Mouse (Mus musculus): ENCODE measurements around the gene Jade2. TPM values are rescaled to one million over a fixed set of nuclear protein-coding genes. Genes with fewer than 3 reads are reported as not detected.

Gene Jade2
- total RNA-seq, 2 experiments from 2014 or later, result 2.3 to 3.5 TPM

DNA sequence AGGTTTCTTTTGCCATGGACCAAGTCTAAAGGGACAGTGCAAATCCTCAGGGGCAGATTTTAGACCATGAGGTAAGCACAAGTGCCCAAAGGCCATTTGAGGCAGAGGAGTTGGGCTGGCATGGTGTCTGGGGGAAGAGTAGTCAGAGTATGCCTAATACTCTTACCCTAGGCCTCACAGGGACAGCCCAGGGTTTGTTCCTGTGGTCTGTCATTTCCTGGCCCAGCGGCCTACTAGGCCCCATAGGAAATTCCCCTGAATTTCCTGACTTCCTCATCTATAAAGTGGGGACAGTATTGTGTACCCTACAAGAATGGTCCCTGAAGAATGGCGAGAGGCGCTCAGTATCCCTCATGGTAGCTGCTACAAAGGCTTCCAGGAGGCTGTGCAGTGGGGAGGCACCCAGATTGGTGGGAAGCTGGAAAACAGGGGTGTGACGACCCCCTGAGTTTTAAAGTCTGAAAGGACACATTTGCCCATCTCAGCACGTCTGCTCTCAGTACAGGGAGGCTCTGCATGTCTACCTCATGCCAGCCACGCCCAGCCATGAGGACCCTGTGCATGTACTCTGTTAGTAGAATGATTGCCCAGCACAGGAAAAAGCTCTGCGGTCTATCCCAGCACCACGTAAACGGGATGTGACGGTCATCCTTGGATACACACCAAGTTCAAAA is 23.9 kb downstream of the Jade2 start:
- DNase-seq, result no peak

GRCm38 (mm10) chr11:51832992-51833391 is 24.5 kb downstream of the Jade2 start:
- no peak for DNase-seq

- DNase-seq, result peak; percentile 27
These were observed 25.2 kb downstream of the Jade2 start for GRCm38 (mm10) chr11:51831962-51832909.

- DNase-seq, result no peak
These were observed 32.5 kb downstream of the Jade2 start for GRCm38 (mm10) chr11:51824867-51825424.

- DNase-seq, result no peak
These were observed 33.3 kb downstream of the Jade2 start for GRCm38 (mm10) chr11:51823963-51824753.

GRCm38 (mm10) chr11:51823271-51823670 is 34.2 kb downstream of the Jade2 start:
- no peak for DNase-seq

DNA sequence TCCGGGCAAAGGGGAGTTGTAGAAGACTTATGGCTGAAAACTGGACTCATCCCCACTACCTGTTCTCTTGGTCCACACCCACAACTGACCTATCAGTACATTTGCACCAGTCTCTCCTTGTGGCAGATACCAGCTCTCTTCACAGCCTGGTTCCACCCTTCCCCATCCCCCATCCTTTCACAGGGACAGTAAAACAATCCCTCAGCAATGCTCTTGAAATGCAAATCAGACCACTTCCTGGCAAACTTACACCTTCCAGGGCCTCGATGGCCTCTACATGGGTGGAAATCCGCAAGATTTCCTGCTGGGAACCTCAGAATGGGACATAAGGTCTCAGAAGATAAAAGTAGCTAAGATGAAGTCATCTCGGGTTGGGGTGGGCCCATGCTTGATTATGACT is 34.7 kb downstream of the Jade2 start:
- no peak for DNase-seq

GRCm38 (mm10) chr11:51820861-51821260 is 36.6 kb downstream of the Jade2 start:
- DNase-seq, result peak; percentile 63

- peak; percentile 36 for DNase-seq
These were observed 37.5 kb downstream of the Jade2 start for GRCm38 (mm10) chr11:51819964-51820363.

DNA sequence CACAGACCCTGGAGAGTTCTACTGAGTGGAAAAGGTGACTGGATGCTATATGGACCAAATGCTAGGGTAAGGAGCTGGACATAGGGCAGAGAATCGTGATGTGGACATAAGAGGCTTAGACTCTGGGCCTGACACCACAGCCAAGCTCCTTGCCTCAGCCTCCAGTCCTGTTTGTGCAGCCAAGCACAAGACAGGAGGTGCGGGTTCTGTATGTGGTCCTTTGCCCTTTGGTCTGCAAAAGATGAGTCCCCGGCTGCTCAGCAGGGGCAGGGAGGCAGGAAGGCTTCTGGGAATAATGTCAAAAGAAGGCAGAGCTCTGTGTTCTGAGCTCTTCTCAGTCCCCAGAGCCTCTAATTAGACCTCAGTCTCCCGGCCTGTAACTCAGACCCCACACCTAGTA is 38.6 kb downstream of the Jade2 start:
- no peak for DNase-seq

- peak; percentile 78 for DNase-seq
These were observed 39.7 kb downstream of the Jade2 start for GRCm38 (mm10) chr11:51817756-51818155.

DNA sequence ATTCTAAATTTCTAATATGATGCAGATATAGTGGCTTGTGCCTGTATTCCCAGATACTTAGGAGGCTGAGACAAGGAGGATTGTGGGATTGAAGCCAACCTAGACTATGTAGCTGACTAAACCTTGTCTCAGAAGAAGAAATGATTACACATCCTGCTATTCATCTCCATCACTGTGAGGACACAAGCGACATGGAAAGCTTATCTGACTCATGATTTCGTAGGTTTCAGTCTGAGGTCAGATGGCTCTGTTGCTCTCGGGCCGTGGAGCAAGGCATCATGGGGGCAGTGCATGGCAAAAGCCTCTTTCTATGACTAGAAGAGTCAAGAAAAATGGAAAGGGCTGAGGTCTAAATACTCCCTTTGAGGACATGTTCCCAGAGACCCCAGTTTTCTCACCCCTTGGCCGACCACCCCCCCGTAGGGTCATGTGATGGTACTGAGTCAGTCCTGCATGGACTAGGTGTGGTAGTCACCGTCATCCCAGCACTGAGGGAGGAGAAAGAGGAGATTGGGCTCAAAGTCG is 45.4 kb downstream of the Jade2 start:
- DNase-seq, result no peak

- DNase-seq, result no peak
These were observed 46.2 kb downstream of the Jade2 start for GRCm38 (mm10) chr11:51811230-51811629.

DNA sequence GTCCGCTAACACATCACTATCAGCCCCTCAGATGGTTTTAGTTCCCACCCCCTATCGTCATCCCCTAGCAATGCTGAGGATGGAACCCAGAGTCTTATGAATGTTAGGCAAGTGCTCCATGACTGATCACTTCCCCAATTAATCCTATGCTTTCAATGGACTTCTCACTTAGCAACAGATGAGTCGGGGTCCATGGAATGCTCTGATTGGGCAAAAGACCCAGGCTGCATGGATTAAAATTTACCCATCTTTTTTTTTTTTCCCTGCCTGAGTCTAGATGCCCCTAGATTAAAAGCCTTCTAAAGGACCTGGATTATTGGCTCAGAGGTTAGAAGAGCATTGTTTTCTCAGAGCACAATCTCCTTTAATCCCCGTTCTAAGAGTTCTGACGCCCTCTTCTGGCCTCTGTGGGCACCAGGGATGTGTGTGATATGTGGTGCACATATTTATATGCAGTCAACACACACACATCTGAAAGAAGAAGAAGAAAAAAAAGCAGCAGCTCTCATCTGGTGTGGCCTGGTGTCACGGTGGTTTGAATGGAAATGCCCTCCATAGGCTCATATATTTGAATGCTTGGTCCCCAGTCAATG is 47.7 kb downstream of the Jade2 start:
- no peak for DNase-seq

DNA sequence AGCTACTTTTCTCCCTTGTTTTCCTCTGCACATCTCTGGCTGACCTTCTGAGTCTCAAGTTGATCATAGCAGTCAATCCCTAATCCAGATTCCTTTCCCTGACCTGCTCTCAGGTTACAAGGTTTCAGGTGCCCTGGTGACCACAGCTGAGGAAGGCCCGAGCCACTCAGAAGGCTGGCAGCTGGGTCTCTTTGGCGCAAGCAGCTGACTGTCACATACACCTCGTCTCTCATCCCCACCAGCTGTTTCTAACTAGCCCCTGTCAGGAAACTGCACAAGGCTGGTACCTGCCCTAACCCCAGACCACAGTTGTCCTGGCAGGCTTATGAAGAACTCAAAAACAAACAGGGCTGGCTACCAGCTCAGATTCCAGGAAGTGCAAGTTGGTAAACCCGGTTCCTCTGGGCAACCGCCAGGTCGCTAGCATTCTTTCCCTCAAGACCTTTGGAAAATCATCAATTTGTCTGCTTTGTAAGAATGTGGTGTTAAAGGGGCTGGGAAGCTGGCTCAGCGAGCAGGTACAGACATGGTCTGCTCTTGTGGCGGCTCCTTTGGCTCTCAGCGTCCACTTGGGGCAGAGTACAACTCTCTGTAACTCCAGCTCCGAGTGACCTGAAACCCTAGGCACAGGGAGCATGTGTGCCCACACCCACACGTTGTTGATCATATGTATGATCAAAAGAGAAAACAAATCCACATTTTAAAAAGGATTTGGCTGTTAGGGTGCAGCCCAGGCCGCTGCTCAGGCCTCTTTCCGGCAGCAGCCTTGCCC is 50.2 kb downstream of the Jade2 start:
- peak; percentile 78 for DNase-seq

- peak; percentile 73 for DNase-seq
These were observed 52.1 kb downstream of the Jade2 start for GRCm38 (mm10) chr11:51805221-51805981.

GRCm38 (mm10) chr11:51800634-51801325 is 56.7 kb downstream of the Jade2 start:
- DNase-seq, result peak; percentile 41

DNA sequence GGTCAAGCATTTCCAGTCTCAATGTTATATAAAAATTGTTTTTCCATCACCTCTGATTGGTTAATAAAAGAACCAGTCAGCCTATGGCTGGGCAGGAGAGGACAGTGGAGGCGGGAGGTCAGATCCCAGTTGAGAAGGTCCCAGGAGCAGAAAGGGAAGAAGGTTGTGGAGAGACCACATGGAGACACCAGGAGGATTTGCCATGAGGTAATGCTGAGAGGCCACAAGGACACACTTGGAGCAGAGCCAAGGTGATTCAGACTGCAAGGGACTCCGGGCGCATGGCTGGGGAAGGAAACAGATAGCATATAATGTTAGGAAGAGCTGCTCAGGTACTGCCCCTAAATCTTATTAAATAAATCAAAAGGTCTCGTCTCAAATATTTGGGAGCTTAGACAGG is 61.2 kb downstream of the Jade2 start:
- DNase-seq, result no peak

GRCm38 (mm10) chr11:51790662-51791061 is 66.8 kb downstream of the Jade2 start:
- DNase-seq, result no peak

Measured in gastrocnemius, postnatal 25 days (tissue).